Mouse (Mus musculus) thymus, postnatal 10 days (tissue): ENCODE data around the gene Zfp335.

Experiments used
- DNase-seq, 2 experiments: peaks; one replicate each; pipeline ENCODE4 v3.0.0; 2021; ENCODE audit warnings: low spot score in 2 of 2

The Zfp335 gene

DNA sequence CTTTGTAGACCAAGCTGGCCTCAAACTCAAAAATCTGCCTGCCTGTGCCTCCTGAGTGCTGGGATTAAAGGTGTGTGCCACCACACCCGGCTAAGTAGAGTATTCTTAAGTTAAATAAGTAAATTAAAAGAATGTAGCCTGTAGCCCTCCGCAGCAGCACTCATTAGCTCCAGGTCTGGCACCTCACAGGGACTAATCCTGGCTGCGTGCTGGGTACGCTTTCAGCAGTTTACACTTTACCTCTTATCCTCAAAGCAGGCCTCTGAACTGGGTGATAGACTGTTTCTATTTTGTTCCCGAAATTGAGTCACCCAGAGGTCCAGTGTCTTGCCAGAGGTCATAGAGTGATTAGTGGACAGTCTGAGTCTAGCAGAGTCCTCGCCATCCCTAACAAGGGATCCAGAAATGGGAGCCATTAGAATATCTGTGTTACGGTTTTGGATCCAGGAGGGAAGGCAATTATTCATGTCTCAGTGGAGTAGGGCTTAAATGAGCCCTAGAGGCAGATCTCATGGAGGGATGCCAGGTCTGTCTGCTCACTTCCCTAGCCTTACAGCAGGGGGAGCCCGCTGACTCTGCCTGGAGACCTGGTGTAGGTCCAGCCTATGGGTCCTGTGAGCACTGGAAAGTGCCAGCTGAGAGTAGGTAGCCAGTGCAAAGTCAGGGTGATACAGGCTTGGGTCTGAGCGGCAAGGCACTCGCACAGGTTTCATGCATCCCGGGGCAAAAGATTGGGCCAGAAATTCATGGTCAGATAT is 12.7 kb upstream of the Zfp335 start:
- DNase-seq, result peak; percentile 69 to 84

DNA sequence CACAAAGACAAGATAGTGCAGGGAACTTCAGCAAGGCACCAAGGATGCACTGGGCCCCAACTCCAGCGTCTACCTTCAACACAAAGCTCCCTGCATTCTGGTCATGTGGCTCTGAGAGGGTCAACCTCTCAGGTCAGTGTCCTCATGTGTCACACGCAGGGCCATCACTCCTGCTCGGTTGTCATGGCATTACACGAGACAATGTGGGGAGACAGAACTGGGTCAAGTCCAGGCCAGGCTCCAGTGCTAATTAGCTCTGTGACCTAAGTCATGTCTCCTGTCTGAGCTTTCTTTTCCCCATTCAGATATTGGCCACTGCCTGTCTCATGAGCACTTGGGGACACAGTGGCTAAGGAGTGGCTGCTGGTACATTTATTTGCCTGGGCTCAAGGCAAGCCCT is 11.7 kb upstream of the Zfp335 start:
- no peak for DNase-seq

- DNase-seq, result no peak
These were observed 10.4 kb upstream of the Zfp335 start for GRCm38 (mm10) chr2:164921984-164922383.

DNA sequence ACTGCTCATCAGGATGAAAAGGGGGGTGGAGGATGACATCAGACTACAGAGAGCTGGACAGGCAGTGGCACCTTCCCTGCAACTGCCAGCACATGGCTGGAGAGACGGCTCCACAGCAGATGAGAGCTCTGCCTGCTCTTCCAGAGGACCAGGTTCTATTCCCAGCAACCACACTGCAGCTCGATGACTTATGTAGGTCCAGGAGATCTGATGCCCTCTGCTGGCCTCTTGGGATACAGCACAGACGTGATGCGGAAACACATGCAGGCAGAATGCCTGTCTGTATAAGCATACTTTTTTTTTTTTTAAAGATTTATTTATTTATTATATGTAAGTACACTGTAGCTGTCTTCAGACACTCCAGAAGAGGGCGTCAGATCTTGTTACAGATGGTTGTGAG is 6.8 kb upstream of the Zfp335 start:
- peak; percentile 32 to 54 for DNase-seq

GRCm38 (mm10) chr2:164917371-164917770 is 5.8 kb upstream of the Zfp335 start:
- no peak for DNase-seq

DNA sequence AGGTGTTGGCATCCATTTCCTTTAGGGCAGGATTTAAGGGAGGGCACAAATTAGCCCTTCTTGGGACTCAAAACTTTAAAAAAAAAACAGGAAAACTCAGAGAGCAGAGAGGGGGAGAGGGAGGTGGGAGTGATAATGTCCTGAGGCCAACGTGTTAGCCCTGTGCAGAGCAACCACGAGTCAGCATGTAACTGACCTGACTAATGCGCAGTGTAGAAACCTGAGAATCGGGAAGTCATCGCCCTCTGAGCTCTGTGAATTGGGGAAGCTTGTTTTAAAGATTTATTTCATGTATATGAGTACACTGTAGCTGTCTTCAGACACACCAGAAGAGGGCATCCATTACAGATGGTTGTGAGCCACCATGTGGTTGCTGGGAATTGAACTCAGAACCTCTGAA is 5.3 kb upstream of the Zfp335 start:
- no peak for DNase-seq

DNA sequence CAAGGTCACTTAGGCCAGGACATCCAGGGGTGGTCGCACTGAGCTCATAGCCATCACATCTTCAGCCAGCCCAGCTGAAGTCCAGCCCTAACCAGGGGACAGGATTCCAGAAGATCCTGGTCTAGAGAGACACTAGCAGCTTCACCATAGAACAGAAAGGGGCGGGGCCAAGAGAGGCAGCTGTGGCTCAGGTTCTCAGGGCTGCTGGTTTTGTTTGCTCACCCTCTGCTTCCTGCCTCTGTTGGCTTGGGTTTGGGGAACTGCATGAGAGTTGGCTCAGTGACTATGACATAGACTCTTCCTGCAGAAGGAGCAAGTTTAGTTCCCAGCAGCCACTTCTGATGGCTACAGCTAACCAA is 1.9 kb upstream of the Zfp335 start:
- peak; percentile 87 to 88 for DNase-seq

- DNase-seq, result no peak
These were observed 1.3 kb upstream of the Zfp335 start for GRCm38 (mm10) chr2:164912749-164913427.

DNA sequence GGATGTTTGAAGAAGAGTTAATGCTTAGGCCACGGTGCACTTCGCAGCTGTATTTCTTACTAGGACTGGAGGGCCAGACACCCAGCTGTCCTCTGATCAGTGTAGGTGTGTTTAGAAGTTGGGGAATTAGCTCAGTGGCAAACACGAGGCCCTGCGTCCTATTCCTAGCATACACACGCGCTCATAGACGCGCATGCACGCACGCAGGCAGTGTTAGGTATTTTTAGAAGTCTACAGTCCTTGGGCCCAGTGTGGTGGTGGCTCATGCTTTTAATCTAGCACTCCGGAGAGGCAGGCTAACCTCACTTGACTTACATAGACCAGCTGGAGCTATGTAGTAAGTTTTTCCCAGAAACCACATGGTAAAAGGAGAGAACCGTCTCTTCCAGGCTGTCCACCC is 594 bp upstream of the Zfp335 start:
- DNase-seq, result no peak

DNA sequence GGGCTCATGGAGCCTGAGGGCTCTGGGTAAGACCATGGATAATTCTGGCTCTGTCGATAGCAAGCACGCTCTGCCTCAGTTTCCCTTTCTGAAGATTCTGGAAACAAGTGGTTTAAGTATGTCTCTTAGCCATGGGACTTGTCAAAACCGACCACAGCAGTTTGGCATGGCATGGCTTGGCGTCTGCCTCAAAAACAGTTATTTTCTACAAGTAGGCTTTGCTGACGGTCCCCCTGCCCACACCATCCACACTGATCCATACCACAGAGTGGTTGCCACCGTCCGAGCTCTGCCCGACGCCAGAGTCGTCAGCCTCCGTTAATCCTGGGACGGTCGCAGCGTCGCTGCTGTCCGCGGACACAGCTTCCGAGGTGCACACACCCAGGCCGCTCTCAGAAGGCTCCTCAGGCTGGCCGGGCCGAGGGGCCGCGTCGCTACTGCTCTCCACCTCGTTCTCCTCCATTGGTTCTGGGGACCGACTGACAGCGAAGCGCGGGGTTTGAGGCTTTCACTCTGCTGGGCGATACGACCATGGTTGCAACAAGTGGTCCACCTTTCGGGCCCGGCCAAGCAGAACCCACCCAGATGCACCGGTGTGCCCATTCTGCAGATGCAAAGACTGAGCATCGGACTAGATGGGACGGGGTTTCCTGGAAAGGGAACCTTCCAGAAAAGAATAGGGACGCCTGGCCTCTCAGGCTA is 1.0 kb downstream of the Zfp335 start:
- DNase-seq, result no peak

GRCm38 (mm10) chr2:164909542-164909941 is 2.0 kb downstream of the Zfp335 start:
- DNase-seq, result no peak

- no peak for DNase-seq
These were observed 2.5 kb downstream of the Zfp335 start for GRCm38 (mm10) chr2:164909100-164909499.

DNA sequence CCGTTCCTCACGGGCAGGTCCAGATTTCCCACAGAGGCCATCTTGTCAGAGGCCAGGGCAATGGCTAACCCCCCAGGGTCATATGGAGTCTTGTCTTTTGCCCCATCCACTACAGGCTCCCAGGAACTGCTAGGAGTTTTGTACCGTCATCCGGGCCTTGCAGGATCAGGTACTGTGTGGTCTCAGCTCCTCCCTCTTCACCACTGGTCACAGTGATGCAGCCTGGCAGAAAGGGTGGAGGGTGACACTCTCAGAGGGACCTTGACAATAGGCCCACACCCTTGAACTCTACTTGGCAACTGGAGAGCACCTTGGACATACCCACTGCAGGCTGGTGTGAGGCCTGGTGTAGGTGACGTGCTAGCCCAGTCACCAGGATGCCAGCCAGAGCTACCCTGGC is 3.5 kb downstream of the Zfp335 start:
- DNase-seq, result no peak

DNA sequence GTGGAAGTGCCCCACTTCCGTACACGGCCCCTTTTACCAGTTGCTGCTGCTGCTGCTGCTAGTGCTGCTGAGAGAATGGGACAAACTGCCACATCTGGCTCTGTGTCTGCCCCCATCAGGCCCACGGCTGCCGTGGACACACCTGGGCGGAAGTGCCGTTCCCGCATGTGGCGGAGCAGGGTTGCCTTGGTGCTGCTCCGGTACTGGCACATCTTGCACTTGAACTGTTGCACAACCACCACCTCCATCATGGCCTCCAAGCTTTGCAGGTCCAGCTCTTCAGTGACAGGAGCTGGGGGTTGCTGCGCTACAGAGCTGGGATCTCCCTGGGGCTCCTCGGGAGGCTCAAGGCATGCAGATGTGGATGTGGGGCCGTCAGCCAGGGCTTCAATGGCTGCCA is 4.0 kb downstream of the Zfp335 start:
- no peak for DNase-seq

DNA sequence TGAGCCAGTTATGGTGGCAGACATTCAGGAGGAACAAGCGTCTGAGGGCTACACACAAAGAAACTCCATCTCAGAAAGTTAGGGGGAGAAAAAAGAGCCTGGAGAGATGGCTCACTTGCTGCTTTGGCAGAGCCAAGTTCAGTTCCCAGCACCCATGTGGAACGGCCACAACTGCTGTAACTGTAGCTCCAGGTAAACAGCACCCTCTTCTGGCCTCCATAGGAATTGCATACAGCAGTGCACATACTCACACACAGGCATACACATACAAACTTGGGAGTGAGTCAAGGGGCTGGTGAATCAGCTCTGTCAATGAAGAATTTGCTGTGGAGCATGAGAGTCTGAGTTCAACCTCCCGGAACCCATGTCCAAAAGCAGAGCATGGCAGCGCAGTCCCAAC is 5.5 kb downstream of the Zfp335 start:
- no peak for DNase-seq

DNA sequence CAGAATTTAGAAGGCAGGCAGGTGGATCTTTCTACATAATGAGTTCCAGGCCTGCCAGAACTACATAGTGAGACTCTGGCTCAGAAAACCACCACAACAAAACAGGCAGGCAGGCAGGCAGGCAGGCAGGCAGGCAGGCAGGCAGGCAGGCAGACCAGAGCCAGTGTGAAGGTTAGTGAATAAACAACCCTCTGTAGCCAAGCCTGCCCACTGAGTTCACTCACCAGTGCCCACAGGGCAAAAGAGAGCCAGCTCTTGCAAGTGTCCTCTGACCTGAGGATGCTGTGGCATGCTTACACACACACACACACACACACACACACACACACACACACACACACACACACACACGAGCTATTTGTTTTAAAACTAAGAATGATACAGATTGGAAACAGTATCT is 8.1 kb downstream of the Zfp335 start:
- DNase-seq, result no peak

GRCm38 (mm10) chr2:164901380-164901779 is 10.2 kb downstream of the Zfp335 start:
- no peak for DNase-seq

DNA sequence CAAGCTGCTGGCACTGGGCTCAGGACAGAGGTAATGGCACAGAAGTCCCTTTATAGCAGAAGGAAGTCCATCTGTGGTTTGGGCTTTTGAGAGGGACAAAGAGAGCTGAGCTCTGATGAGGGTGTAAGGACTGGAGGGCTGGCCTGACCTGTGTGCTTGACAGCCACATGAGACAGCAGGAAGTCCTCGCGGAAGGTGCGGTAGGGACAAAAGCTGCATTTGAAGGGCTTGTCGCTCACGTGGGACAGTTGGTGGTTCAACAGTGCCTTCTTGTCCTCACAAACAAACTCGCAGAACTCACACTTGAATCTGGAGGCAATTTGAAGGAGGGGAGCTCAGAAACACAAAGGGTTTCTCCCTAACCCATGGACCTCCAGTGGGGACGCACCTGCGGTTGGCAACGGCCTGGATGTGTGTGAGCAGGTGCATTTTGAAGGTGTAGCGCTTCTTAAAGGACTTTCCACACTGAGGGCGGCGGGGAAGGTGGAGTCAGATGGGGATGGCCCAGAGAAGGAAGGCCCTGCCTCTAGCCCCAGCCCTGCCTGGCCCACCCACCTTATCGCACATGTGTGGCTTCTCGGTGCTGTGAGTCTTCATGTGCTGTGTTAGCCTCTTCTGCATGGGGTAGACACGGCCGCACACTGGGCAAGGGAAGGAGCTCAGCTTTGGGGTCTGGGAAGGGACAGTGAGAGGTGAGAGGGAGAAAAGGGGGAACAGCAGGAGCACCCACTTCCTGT is 11.7 kb downstream of the Zfp335 start:
- no peak for DNase-seq

GRCm38 (mm10) chr2:164899034-164899433 is 12.5 kb downstream of the Zfp335 start:
- no peak for DNase-seq

DNA sequence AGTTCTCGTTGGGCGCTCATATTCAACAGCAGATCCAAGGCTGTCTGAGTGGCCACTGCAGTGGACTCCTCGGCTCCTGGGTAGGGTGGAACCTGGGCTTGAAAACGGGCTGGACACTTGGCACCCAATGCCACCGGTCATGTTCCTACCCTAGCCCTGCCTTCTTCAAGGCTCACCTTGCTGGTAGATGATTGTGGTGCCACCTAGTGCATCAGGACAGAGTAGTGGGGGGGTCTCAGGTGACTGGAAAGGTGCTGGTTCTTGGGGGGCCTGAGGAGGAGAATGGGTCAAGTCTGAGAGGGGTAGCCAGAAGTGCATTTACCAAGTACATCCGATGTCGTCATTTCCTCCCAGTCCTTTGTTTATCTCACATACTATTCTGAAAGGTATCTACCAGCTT is 13.5 kb downstream of the Zfp335 start:
- DNase-seq, result peak in 1 of 2 experiments; percentile 39

GRCm38 (mm10) chr2:164895885-164896284 is 15.7 kb downstream of the Zfp335 start:
- no peak for DNase-seq

- no peak for DNase-seq
These were observed 16.9 kb downstream of the Zfp335 start for GRCm38 (mm10) chr2:164894644-164895043.
